Mouse (Mus musculus) megakaryocyte-erythroid progenitor cell, adult 5-6 weeks (primary cell): ENCODE measurements around the gene Vtcn1. TPM values are rescaled to one million over a fixed set of nuclear protein-coding genes. Genes with fewer than 3 reads are reported as not detected.

Experiments
- total RNA-seq, 2 experiments: library from RNA; stranded (forward) in 1 of 2; stranded (reverse) in 1 of 2; fragments of 200-1000, 215-1000 nt in 1 of 2; fragments of >200 nt in 1 of 2; fragmentation: Nextera tagmentation in 1 of 2; gene quantifications; 2 replicates each; pipeline ENCODE4 v1.2.3; 2014 to 2017

Gene Vtcn1
- total RNA-seq, 2 experiments from 2014 or later: not detected

Other genes with a start within 250 kb of the Vtcn1 start
- gene Man1a2, start 140.0 kb upstream of the Vtcn1 start, total RNA-seq (2014; fragmentation: Nextera tagmentation): 23.6 and 24.6 TPM in 2 replicates
- gene Man1a2, start 140.0 kb upstream of the Vtcn1 start, total RNA-seq (2017): 50.7 and 115 TPM in 2 replicates
- gene Trim45, start 96.7 kb downstream of the Vtcn1 start, total RNA-seq (2014; fragmentation: Nextera tagmentation): 1.0 and 1.1 TPM in 2 replicates
- 1.2 and 4.8 TPM in 2 replicates for gene Trim45, start 96.7 kb downstream of the Vtcn1 start, total RNA-seq (2017)
- 23.5 and 37.1 TPM in 2 replicates for gene Ttf2, start 144.2 kb downstream of the Vtcn1 start, total RNA-seq (2014; fragmentation: Nextera tagmentation)
- 27.3 and 30.1 TPM in 2 replicates for gene Ttf2, start 144.2 kb downstream of the Vtcn1 start, total RNA-seq (2017)
- 0.15 TPM in 1 of 2 replicates, not detected in the other for gene Cd101, start 204.1 kb downstream of the Vtcn1 start, total RNA-seq (2014; fragmentation: Nextera tagmentation)
- 0.30 TPM in 1 of 2 replicates, not detected in the other for gene Cd101, start 204.1 kb downstream of the Vtcn1 start, total RNA-seq (2017)